Mouse (Mus musculus) inflammation-experienced regulatory T-cells, adult 16 weeks (primary cell): ENCODE measurements around the gene Aldob. TPM values are rescaled to one million over a fixed set of nuclear protein-coding genes. Genes with fewer than 3 reads are reported as not detected.

ENCODE experiments used
- polyA plus RNA-seq: library from polyadenylated mRNA; unstranded; fragments of 100-300 nt; shearing (Covaris generic); gene quantifications from one replicate; pipeline ENCODE4 v1.2.1, GENCODE M21; 2017

Aldob gene
- polyA plus RNA-seq, result not detected

GRCm38 (mm10) chr4:49549383-49549782 is at the start of gene Aldob:
TSS of gene Aldob (minus strand) at chr4:49549546.

GRCm38 (mm10) chr4:49597183-49598100 is 48.1 kb upstream of the Aldob start, which contains the start of gene Tmem246:
TSS of gene Tmem246 (minus strand) at chr4:49597876.

GRCm38 (mm10) chr4:49520572-49521340 is 28.6 kb downstream of the Aldob start, which contains the start of the genes Mrpl50 and Zfp189:
TSS of gene Mrpl50 (minus strand) at chr4:49521093.
TSS of gene Zfp189 (plus strand) at chr4:49521176.

GRCm38 (mm10) chr4:49506386-49506785 is 43.0 kb downstream of the Aldob start, which contains the start of gene Baat:
TSS of gene Baat (minus strand) at chr4:49506557.

Other genes with a start within 250 kb of the Aldob start
- gene Acnat2, start 141.4 kb downstream of the Aldob start, polyA plus RNA-seq, result not detected
- gene Acnat1, start 75.6 kb downstream of the Aldob start, polyA plus RNA-seq, result not detected
- not detected for gene Baat, start 43.0 kb downstream of the Aldob start, polyA plus RNA-seq
- gene Mrpl50, start 28.5 kb downstream of the Aldob start, polyA plus RNA-seq, result 33.1 TPM
- gene Zfp189, start 28.4 kb downstream of the Aldob start, polyA plus RNA-seq, result 6.2 TPM
- not detected for gene Tmem246, start 48.3 kb upstream of the Aldob start, polyA plus RNA-seq
- gene Rnf20, start 82.5 kb upstream of the Aldob start, polyA plus RNA-seq, result 70.5 TPM
- gene Ppp3r2, start 132.5 kb upstream of the Aldob start, polyA plus RNA-seq, result not detected